Mouse (Mus musculus) liver, postnatal 0 days (tissue): ENCODE results near the gene Nr1d1. TPM values are rescaled to one million over a fixed set of nuclear protein-coding genes. Genes with fewer than 3 reads are reported as not detected.
A peak's percentile ranks its signal among the peaks of the same experiment; 100 is the strongest.

ENCODE experiments used
- ATAC-seq: fragments of 200-750 bp; cut with Nextera tagmentation; 2 replicates; pipeline ENCODE4 v1.8.0; 2017; ENCODE audit warnings: mild to moderate bottlenecking, moderate library complexity
- DNase-seq: peaks from one replicate; pipeline ENCODE4 v3.0.0-alpha.2; 2016
- H3K27ac ChIP-seq: fragments of 300-500 bp; sonication (generic); 2 replicates; pipeline ENCODE4 v1.5.1; 2014; ENCODE audit warnings: antibody characterized with exemption, moderate library complexity, mild to moderate bottlenecking, low read depth
- H3K27me3 ChIP-seq: fragments of 300-500 bp; sonication (generic); 2 replicates; pipeline ENCODE4 v1.6.1; 2014; ENCODE audit warnings: low read length, control low read depth, mixed read lengths; ENCODE audit not compliant: insufficient read depth
- H3K36me3 ChIP-seq: fragments of 300-500 bp; sonication (generic); replicated peaks from 2 replicates; pipeline ENCODE4 v1.6.1; 2014; ENCODE audit warnings: mild to moderate bottlenecking, control low read depth, low read length, moderate library complexity, mixed read lengths; ENCODE audit not compliant: insufficient read depth
- H3K4me1 ChIP-seq: fragments of 300-500 bp; sonication (generic); 2 replicates; pipeline ENCODE4 v1.6.1; 2014; ENCODE audit warnings: antibody characterized with exemption, mild to moderate bottlenecking, control low read depth; ENCODE audit not compliant: insufficient read depth
- H3K4me2 ChIP-seq: fragments of 300-500 bp; sonication (generic); 2 replicates; pipeline ENCODE4 v1.6.1; 2014; ENCODE audit warnings: low read depth, mild to moderate bottlenecking, low read length, moderate library complexity, mixed read lengths
- H3K4me3 ChIP-seq: fragments of 300-500 bp; sonication (generic); 2 replicates; pipeline ENCODE4 v1.5.1; 2014; ENCODE audit warnings: low read depth, low read length
- H3K9ac ChIP-seq: fragments of 300-500 bp; sonication (generic); replicated peaks from 2 replicates; pipeline ENCODE4 v1.6.1; 2014; ENCODE audit warnings: mild to moderate bottlenecking, moderate library complexity
- H3K9me3 ChIP-seq: fragments of 300-500 bp; sonication (generic); 2 replicates; pipeline ENCODE4 v1.6.1; 2016; ENCODE audit warnings: mild to moderate bottlenecking, control low read depth, low read length, mixed read lengths
- CTCF ChIP-seq: sonication (generic); IDR thresholded peaks from 2 replicates; pipeline ENCODE4 v1.5.1; 2016; ENCODE audit warnings: antibody characterized with exemption, low read depth
- EP300 ChIP-seq: IDR thresholded peaks from 2 replicates; pipeline ENCODE4 v1.6.1; 2016; ENCODE audit warnings: antibody characterized with exemption, low read depth, mild to moderate bottlenecking
- WGBS: fragments of 180-500 bp; shearing (Covaris S2); extraction: QIAGEN DNeasy Blood & Tissue Kit; methylation state at CpG from one replicate; pipeline ENCODE4 v1.1.7; 2014; ENCODE audit not compliant: insufficient replicate concordance; 5-methylcytosine and 5-hydroxymethylcytosine counted together
- polyA plus RNA-seq: library from polyadenylated mRNA; unstranded; fragments of >200 nt; fragmentation: Nextera tagmentation; extraction: Ambion mirVana; gene quantifications from 2 replicates; pipeline ENCODE4 v1.2.1, GENCODE M21; 2015

Gene Nr1d1
- polyA plus RNA-seq, 1 experiment from 2014 or later: 4.2 TPM

- peak; percentile 100 for TF ChIP-seq CTCF
- TF ChIP-seq EP300: peak; percentile 72; the same call in 1 of the 2 replicates
- Histone ChIP-seq H3K4me2 (peak overlapping the region; percentile 32), H3K27me3 (no peaks in the 10 kb centered on the region), H3K4me3 (no peak overlapping the region), H3K4me1 (peaks cover 66% of the 10 kb centered on the region), H3K9me3 (no peaks in the 10 kb centered on the region), H3K36me3 (0 out of 2 replicates have a peak, but pooled peaks cover 2% of the 10 kb centered on the region), H3K27ac (peak overlapping the region; percentile 84), H3K9ac (peak overlapping the region; percentile 55)
- 18% methylated on average over 7 of the region's 7 CpGs for WGBS
- DNase-seq: peak; percentile 86
- peak; percentile 84 for ATAC-seq
Measured at GRCm38 (mm10) chr11:98754621-98755181, 20.4 kb downstream of the Nr1d1 start.

- H3K4me3 ChIP-seq: no peak overlapping the region
- ATAC-seq: peak; percentile 18; the same call in 1 of the 2 replicates
- peak overlapping the region; percentile 84 for H3K27ac ChIP-seq
Measured at GRCm38 (mm10) chr11:98754151-98754620, 20.9 kb downstream of the Nr1d1 start.

GRCm38 (mm10) chr11:98753264-98753663 is 21.9 kb downstream of the Nr1d1 start:
- 0 out of 2 replicates have a peak, but pooled peaks cover 2% of the 10 kb centered on the region for H3K36me3 ChIP-seq
- no peaks in the 10 kb centered on the region for H3K27me3 ChIP-seq
- no peaks in the 10 kb centered on the region for H3K9me3 ChIP-seq
- WGBS: 88% methylated on average over 5 of the region's 5 CpGs
- no peak overlapping the region for H3K27ac ChIP-seq
- DNase-seq: no peak
- peaks cover 78% of the 10 kb centered on the region for H3K4me1 ChIP-seq
- no peak overlapping the region for H3K4me3 ChIP-seq
- no peak overlapping the region for H3K4me2 ChIP-seq
- no peak for TF ChIP-seq CTCF
- no peak for TF ChIP-seq EP300
- no peak for ATAC-seq
- no peak overlapping the region for H3K9ac ChIP-seq

More at GRCm38 (mm10) chr11:98754151-98754620, 20.9 kb downstream of the Nr1d1 start:
- peak; percentile 42 for DNase-seq
- TF ChIP-seq EP300 (no peak), CTCF (no peak)
- Histone ChIP-seq H3K27me3 (no peaks in the 10 kb centered on the region), H3K4me2 (peak overlapping the region; percentile 32), H3K4me1 (peaks cover 69% of the 10 kb centered on the region), H3K36me3 (0 out of 2 replicates have a peak, but pooled peaks cover 2% of the 10 kb centered on the region), H3K9me3 (no peaks in the 10 kb centered on the region), H3K9ac (peak overlapping the region; percentile 55; the same call in 1 of the 2 replicates)
- WGBS: 52% methylated on average over 9 of the region's 9 CpGs

GRCm38 (mm10) chr11:98752562-98753140 is 22.5 kb downstream of the Nr1d1 start:
- Histone ChIP-seq H3K4me3 (no peak overlapping the region), H3K9ac (no peak overlapping the region; the same call in 1 of the 2 replicates), H3K4me1 (peaks cover 84% of the 10 kb centered on the region), H3K27me3 (no peaks in the 10 kb centered on the region), H3K36me3 (0 out of 2 replicates have a peak, but pooled peaks cover 1% of the 10 kb centered on the region), H3K4me2 (no peak overlapping the region), H3K9me3 (no peaks in the 10 kb centered on the region), H3K27ac (peak overlapping the region; percentile 25; the same call in 1 of the 2 replicates)
- WGBS: 78% methylated on average over 10 of the region's 10 CpGs
- ATAC-seq: no peak
- DNase-seq: no peak
- TF ChIP-seq EP300: no peak
- TF ChIP-seq CTCF: no peak

- Histone ChIP-seq H3K27ac (peak overlapping the region; percentile 44), H3K9me3 (no peaks in the 10 kb centered on the region), H3K36me3 (no peaks in the 10 kb centered on the region), H3K4me3 (peak overlapping the region; percentile 7; the same call in 1 of the 2 replicates), H3K4me2 (peak overlapping the region; percentile 45), H3K9ac (peak overlapping the region; percentile 54), H3K4me1 (peaks cover 94% of the 10 kb centered on the region), H3K27me3 (no peaks in the 10 kb centered on the region)
- DNase-seq (peak; percentile 38), ATAC-seq (0 out of 2 replicates have a peak, but pooled peaks have one; percentile 1)
- 28% methylated on average over 6 of the region's 6 CpGs for WGBS
- TF ChIP-seq EP300: no peak
- no peak for TF ChIP-seq CTCF
Measured at GRCm38 (mm10) chr11:98751221-98751782, 23.8 kb downstream of the Nr1d1 start.
